Mouse (Mus musculus): Measurements from ENCODE around the gene Tmem169.

Tmem169 gene

GRCm38 (mm10) chr1:72323248-72323647 is 39.1 kb downstream of the Tmem169 start:
- CTCF ChIA-PET: interaction anchor here (0.6 kb wide), 1 partner anchor 63 kb away, joined by 4 read pairs; no protein-coding TSS in a partner anchor

GRCm38 (mm10) chr1:72326162-72326821 is 42.1 kb downstream of the Tmem169 start:
- CTCF ChIA-PET: no interaction called here

- CTCF ChIA-PET: no interaction called here
These were observed 50.6 kb downstream of the Tmem169 start for GRCm38 (mm10) chr1:72334807-72335206.

GRCm38 (mm10) chr1:72336780-72337179 is 52.6 kb downstream of the Tmem169 start:
- CTCF ChIA-PET: no interaction called here

GRCm38 (mm10) chr1:72338341-72338740 is 54.2 kb downstream of the Tmem169 start:
- CTCF ChIA-PET: no interaction called here

GRCm38 (mm10) chr1:72347873-72348272 is 63.7 kb downstream of the Tmem169 start:
- CTCF ChIA-PET: no interaction called here

Data from spleen, embryonic (tissue).